Mouse (Mus musculus) spleen, postnatal 4 days (tissue): ENCODE results near the gene Xbp1.

Source experiments
- DNase-seq, 2 experiments: peaks; one replicate each; pipeline ENCODE4 v3.0.0; 2022; ENCODE audit warnings: low spot score in 2 of 2

Xbp1 gene

GRCm38 (mm10) chr11:5571856-5572255 is 51.4 kb downstream of the Xbp1 start:
- DNase-seq: no peak

- DNase-seq: no peak
Observed at GRCm38 (mm10) chr11:5573821-5574220, 53.4 kb downstream of the Xbp1 start.

GRCm38 (mm10) chr11:5575046-5575445 is 54.6 kb downstream of the Xbp1 start:
- peak in 1 of 2 experiments; percentile 47 for DNase-seq
